Mouse (Mus musculus): Measurements from ENCODE around the gene Plcd1.
A peak's percentile ranks its signal among the peaks of the same experiment; 100 is the strongest.

Gene Plcd1

DNA sequence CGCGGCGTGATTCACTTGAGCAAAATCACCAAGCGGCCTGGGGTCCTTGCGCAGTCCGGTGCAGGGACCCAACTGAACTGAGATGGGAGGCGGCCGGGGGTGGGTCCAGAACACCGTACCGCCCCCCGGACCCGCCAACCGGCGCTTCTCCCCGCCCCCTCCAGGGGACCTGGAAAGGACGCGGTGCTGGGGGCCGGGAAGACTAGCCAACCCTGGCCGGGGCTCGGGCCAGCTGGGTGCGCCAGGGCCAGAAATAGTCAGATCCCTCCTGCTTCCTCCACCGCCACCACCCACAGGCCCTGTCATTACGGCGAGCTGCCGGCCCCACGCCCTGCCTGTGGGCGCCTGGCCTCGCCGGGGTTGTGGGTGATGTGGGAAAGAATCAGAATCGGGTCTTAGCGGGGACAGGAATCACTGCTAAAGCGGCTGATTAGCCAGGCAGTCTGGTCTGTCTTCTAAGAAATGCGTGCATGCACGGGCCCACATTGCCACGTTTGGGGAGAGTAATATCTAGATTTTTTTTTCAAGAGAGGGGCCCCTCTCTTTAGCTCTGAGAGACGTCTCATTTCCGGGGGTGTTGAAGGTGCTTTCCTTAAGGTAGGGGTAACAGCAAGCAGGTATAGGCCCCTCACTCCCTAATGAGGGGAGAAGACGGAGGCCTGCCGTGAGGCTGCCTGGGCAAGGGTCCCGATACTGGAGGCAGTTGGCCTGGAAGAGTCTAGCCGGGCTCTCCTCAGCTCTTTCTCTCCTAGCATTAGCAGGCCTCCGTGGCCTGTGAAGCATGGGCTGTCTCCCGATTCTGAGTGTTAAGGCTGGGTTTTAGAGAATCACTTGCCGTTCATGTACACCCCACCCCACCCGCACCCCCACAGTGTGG is at the start of gene Plcd1:
Plcd1 (minus strand) TSS at position 84 of the 877 bp plus-strand sequence.
- DNase-seq (ENCODE audit: low spot score) = no peak

- no peak for DNase-seq (ENCODE audit: low spot score)
Observed at GRCm38 (mm10) chr9:119142066-119142465, 48.8 kb upstream of the Plcd1 start.

DNA sequence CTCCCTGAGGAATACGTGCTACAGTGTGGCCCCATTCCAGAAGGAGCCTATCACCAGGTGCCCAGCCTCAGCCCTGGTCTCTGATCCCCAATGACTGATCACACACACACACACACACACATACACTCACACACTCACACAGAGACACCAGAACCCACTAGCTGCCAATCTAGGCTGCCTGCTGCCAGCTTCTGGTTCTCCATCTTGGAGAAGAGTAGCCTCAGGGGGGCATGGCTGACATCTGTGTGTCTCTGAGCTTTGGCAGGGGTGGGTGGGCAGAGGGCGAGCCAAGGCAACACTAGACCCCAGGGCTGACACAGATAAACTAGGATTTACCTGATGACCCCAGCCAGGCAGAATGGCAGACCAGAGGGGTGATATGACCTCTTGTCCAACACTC is 45.5 kb upstream of the Plcd1 start:
- DNase-seq (ENCODE audit: low spot score) = no peak

DNA sequence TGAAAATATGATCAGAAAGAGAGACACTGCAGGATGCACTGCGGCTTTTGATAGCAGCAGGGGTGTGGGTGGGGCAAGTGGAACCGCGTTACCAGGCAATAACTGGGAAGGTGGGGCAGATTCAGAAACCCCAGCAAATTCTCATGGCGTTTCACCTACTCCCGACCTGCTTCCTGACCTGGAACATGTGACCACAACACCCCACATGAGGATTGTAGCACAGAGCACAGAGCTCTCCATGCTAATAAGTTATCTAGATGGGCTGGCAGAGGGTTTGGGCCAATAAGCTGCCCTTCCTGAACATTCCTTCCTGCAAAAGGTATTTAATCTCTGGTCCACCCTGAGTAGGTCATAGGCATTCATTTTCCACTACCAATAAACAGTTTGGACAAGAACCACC is 37.4 kb upstream of the Plcd1 start:
- no peak for DNase-seq (ENCODE audit: low spot score)

GRCm38 (mm10) chr9:119128436-119129181 is 35.3 kb upstream of the Plcd1 start:
- no peak for DNase-seq (ENCODE audit: low spot score)

DNA sequence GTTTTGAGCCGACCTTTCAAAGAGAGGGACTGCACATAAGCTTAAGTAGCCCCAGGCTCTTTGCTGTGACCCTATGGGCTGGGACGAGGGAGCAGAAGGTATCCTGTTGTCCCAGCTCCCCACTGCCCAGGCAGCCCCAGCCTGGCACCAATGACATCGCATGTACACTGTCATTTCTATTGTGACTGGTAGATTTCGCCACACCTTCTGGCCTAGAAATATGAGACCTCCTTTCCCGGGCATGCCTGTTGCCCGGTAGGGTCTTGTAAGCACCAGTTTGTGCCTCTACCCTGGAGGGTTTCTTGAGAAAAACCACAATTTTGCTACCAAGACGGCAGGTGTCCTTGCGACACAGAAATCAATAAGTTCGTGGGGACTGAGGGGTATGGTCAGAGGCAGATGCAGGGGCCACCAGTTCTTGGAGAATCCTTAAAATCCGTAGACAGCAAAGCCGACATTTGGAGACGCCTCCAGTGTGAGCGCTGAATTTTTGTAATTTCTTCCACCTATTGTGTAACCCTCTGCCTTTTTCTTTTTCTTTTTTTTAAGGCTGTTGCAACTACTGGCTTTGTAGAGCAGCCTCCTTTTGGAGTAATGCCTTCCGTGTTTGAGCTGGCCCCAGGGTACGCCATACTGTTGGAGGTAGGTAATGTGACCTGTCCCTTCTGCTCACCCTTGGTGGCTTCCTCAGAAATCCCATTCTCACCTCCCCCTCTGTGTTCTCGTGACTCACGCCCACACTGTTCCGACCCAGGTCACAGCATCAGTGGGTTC is 29.5 kb upstream of the Plcd1 start:
- no peak for DNase-seq (ENCODE audit: low spot score)

GRCm38 (mm10) chr9:119120168-119120560 is 26.9 kb upstream of the Plcd1 start:
- DNase-seq (ENCODE audit: low spot score) = no peak

DNA sequence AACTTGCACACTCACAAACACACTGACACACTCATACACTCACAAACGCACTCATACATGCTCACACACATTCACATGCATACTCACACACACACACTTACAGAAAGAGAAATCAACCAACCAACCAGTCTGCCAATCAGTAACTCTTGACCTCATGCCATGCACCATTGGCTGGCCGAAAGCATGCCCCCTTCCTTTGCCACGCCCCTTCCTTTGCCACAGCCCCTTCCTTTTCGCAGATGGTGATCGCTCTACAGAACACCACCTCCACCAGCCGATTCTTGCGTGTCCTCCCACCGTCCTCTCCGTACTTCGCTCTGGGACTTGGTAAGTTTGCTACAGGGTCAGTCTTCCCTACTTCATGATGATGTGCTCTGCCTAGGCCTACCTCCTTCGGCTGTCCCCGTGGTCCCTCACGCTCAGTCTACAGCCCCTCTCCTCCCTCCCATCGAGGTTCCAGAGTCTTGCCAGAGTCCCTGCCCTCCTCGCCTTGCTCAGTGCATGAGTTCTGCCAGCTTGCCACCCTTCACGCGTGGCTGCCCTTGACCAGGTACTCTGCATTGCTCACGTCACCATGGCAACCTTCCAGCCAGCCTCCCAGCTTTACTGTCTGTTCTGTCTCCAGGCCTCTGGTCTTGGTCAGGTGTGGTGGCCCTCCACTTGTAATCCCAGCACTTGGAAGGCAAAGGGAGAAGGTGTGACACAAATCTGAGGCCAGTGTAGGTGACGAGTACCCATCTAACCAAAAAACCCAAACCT is 26.3 kb upstream of the Plcd1 start:
- DNase-seq (ENCODE audit: low spot score) = no peak

DNA sequence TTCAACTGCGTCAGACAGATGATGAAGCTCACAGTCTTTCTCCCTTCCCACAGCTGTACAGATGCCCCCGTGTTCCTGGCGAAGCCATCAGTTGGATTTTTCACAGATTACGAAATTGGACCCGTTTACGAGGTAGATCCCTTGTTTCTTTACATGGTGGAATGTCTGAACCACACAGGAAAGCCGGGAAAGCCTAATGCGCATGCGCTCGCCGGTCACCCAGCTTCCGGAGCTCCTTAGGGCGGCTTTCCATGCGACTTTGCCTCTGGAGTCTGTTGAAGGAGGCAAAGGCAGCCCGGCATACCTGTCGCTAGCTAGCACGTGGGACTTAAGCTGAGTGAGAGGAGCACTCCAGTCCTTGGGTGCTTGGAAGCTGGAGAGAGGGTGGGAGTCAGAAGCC is 21.6 kb upstream of the Plcd1 start:
- no peak for DNase-seq (ENCODE audit: low spot score)

DNA sequence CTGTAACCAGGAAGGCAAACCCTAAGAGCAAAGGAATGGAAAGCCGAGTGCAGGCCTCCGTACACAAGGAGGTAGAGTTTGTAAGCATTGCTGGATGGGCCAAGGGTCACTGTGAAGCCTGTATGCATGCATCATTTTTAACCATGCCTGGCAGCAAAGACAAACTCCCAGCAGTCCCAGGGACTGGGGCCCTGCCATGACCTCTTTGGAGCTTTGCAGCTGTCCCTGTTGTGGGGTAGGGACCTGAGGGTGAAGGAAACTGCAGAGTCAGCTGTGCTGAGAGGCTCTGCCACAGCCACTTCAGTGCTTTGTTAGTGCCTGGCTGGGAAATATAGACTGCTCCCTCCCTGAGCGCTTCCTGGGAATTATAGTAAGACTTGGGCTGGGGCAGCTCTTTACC is 17.3 kb upstream of the Plcd1 start:
- no peak for DNase-seq (ENCODE audit: low spot score)

DNA sequence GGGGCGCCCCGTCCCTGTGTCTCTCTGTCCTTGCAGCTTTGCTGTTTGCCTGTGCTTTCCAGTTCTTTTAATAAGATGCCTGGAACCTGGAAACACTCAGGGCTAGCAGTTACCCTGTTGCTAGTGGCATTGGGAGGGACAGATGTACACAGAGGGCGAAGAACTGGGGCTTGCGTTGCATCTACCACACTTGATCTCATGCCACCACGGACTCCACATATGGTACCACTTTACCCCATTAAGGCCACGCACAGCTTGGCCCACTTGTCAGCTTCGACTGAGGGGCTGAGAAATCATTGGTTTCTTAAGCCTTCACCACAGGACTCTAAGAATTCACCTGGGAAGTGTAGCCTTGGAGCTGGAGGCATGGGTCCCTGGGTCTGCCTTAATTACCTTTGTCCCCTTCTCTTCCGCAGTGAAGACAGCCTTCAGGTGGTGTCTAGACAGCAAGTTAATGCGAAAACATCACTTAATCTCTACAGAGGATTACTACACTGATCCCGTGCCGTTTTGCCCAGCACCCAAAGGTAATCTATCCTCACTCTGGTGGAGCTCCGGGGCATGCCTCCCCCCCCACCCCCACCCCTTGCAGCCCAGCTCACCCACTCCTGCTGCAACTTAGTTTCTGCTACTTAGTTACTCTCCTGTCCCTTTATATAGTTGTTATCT is 16.5 kb upstream of the Plcd1 start:
- DNase-seq (ENCODE audit: low spot score) = no peak

DNA sequence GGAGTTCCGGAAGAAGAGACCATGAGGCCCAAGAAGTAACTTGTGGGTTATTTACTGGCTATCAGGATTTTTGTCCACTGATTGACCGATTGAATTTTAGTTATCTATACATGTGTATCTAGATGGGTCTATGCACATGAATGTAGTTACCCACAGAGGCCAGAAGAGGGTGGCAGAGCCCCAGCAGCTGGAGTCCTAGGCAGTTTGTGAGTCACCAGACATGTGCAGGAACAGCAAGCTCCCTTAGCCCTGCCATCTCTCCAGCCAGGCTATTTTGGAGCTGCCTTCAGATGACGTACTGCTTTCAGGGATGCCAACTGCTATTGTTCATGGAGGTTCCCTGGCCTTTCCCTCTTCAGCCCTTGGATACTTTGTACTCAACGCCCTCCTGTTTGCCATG is 14.3 kb upstream of the Plcd1 start:
- DNase-seq (ENCODE audit: low spot score) = no peak

DNA sequence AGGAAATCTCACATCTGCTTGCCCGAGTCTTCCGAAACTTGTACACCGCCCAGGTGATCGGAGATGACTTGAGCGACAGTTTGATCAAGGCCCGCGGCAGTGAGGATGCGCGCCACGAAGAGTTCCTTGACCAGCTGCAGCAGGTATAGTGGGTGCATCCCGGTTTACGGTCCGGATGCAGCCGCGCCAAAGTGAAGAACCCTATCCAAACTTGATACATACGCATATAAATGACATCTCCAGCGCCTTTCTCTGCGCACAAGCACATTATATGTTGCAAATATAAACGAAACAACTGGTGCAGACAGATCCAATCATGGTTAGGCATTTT is 9.4 kb upstream of the Plcd1 start:
- DNase-seq (ENCODE audit: low spot score) = no peak

- peak; percentile 52 for DNase-seq (ENCODE audit: low spot score)
Observed at GRCm38 (mm10) chr9:119101992-119102782, 8.9 kb upstream of the Plcd1 start, which contains the start of gene Dlec1. TSS of gene Dlec1 (plus strand) at chr9:119102478.

DNA sequence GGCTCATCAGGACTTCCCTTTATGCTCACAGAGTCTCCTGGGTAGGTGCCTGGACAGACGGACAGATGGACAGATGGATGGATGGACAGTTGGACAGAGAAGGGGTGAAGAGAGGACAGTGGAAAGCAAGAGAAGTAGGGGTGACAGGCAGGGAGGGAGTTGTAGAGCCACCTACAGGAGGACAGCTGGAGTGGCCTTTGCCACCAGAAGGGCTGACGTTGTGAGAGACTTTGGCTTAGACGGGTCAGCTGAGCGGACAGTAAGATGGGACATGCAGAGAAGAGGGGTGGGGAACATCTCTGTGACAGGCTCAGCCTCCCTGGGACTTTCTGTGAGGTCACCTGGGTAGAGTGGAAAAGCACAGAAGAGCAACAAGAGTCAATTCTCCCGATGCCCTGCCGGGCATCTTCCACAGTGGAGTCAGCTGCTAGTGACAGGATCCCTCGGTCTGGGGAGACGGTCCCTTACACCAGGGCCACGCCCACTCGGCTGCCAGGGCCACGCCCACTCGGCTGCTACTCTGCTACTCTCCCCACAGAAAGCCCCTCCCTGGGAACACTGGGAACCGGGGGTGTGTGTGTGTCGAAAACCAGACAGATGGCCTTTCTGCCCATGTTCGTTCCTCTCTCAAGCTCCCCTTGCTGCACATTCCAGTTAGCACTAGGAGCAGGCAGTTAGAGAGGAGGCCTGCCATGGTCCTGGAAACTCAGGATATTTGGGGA is 7.0 kb upstream of the Plcd1 start:
- no peak for DNase-seq (ENCODE audit: low spot score)

GRCm38 (mm10) chr9:119094462-119095109 is 1.3 kb upstream of the Plcd1 start:
- DNase-seq (ENCODE audit: low spot score) = no peak

DNA sequence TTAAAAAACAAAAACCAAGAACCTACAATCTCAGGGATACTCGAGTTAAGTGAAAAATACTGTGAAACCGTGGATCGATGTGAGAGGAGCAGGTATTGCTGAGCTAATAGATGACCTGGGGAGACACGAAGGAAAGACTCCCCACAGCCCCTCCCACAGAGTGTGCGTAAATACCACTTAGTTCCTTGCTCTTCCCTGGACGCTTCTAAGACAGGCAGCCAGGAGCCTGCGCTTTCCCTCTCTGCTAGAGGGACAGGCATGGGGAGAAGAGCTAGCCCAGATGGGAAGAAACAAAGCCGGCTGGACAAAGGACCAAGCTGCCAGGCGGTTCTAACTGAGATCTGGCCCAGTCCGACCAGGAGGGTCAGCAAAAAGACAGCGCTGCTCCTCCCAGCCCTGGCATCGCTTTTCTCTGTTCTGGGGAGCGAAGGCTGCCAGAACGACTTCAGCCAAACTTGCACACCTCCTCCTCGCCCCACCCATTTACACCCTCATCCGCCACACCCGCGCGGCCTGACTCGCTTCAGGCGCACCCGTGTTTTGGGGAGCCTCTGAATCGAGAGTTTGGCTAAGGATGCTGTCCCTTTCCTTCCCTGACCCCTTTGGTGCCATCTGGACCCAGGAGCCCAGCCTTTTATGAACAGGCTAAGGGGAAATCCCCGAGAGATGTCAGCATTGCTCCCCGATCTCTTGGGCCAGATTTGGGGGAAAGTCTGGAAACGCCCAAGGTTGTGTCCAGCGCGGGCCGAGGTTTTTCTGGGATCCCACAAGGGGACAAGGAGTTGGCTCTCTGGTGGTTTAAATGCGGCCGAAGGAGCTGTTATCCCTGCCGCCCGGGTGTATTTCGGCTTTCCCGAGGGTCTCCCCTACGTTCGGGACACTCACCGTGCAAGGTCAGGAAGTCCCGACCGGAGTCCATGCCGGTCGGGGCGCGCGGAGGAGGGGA is 556 bp downstream of the Plcd1 start:
- DNase-seq (ENCODE audit: low spot score) = no peak

Data from layer of hippocampus, adult 9-10 months (tissue).